8 mouse cellular contexts compared by ENCODE assay signal in the genomic region with DNA sequence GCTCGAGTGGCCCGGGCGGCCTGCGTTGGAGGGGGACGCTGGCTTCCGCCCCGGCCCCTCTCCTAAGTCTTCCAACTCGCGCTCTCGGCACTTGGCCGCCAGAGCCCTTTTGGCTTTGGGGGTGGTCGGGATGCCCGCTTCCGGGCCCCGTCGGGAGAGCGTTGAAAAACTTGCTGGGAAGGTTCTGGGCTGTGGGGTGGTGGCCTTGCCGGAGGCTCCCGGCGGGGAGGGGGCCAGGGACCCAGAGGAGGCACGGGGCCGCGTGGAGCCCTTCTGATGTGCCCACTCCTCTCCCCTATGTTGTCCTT. TPM values are rescaled to one million over a fixed set of nuclear protein-coding genes. Genes with fewer than 3 reads are reported as not detected.
DNase-seq lines count a peak whose midpoint lies in the region; ATAC-seq and TF ChIP-seq lines count a peak whose summit lies in the region.

No protein-coding gene starts in this region.

- H3K4me3 ChIP-seq in gastrocnemius, adult 2 months, result peak overlapping the region; percentile 77
- peak overlapping the region; percentile 97 for H3K4me3 ChIP-seq in testis, adult 2 months (ENCODE audit: control insufficient read depth, low read depth, low read length)
- peak overlapping the region; percentile 71 for H3K4me3 ChIP-seq in heart, embryonic 12.5 days
- H3K4me3 ChIP-seq in limb, embryonic 15.5 days, result peak overlapping the region; percentile 89
- peak overlapping the region; percentile 91 for H3K4me3 ChIP-seq in stomach, embryonic 16.5 days (replicated peaks; ENCODE audit: low read length)

- DNase-seq in gastrocnemius, adult 2 months, result peak; percentile 46
- no peak for DNase-seq in gastrocnemius, adult 18-20 months (ENCODE audit: low spot score)
- no peak for DNase-seq in testis, postnatal 14 days (ENCODE audit: low spot score)
- no peak for DNase-seq in frontal cortex, postnatal 36 days (ENCODE audit: low spot score in 2 of 2)

- intact Hi-C loops in gastrocnemius, adult 2 months (cut with DNase I), result loop anchor here (5.0 kb wide), 3 partner anchors 64 to 324 kb away; no protein-coding TSS in a partner anchor

- TF ChIP-seq POLR2A in testis, adult 2 months (IDR thresholded peaks at IDR 0.05; ENCODE audit: control insufficient read depth, low read depth, low read length), result no peak

- H3K36me3 ChIP-seq in testis, adult 2 months (ENCODE audit: control insufficient read depth, insufficient read depth, low read length), result no peaks in the 10 kb centered on the region
- H3K36me3 ChIP-seq in heart, embryonic 12.5 days, result 0 out of 2 replicates have a peak, but pooled peaks cover 3% of the 10 kb centered on the region
- peaks cover 8% of the 10 kb centered on the region; the same call in 1 of the 2 replicates for H3K36me3 ChIP-seq in limb, embryonic 15.5 days
- 0 out of 2 replicates have a peak, but pooled peaks cover 3% of the 10 kb centered on the region for H3K36me3 ChIP-seq in stomach, embryonic 16.5 days (ENCODE audit: control insufficient read depth, insufficient read depth, low read length)

- peaks cover 29% of the 10 kb centered on the region for H3K4me1 ChIP-seq in testis, adult 2 months (ENCODE audit: control insufficient read depth, insufficient read depth, low read length)
- peaks cover 71% of the 10 kb centered on the region for H3K4me1 ChIP-seq in heart, embryonic 12.5 days (replicated peaks)
- H3K4me1 ChIP-seq in limb, embryonic 15.5 days, result peaks cover 60% of the 10 kb centered on the region
- H3K4me1 ChIP-seq in stomach, embryonic 16.5 days (ENCODE audit: control insufficient read depth, insufficient read depth, low read length), result peaks cover 59% of the 10 kb centered on the region

- WGBS in heart, embryonic 12.5 days, result 0% methylated on average over 23 of the region's 23 CpGs
- under 1% methylated on average over 23 of the region's 23 CpGs for WGBS in limb, embryonic 15.5 days
- WGBS in stomach, embryonic 16.5 days, result 2% methylated on average over 23 of the region's 23 CpGs

- H3K9me3 ChIP-seq in heart, embryonic 12.5 days (replicated peaks), result no peaks in the 10 kb centered on the region
- H3K9me3 ChIP-seq in limb, embryonic 15.5 days, result no peaks in the 10 kb centered on the region
- no peaks in the 10 kb centered on the region for H3K9me3 ChIP-seq in stomach, embryonic 16.5 days (replicated peaks; ENCODE audit: control insufficient read depth, low read length)

- H3K27ac ChIP-seq in gastrocnemius, adult 2 months, result peak overlapping the region; percentile 92
- H3K27ac ChIP-seq in testis, adult 2 months (ENCODE audit: control insufficient read depth, insufficient read depth, low read depth, low read length), result no peak overlapping the region
- peak overlapping the region; percentile 76; the same call in 1 of the 2 replicates for H3K27ac ChIP-seq in heart, embryonic 12.5 days (ENCODE audit: poor library complexity, severe bottlenecking)
- peak overlapping the region; percentile 96 for H3K27ac ChIP-seq in limb, embryonic 15.5 days
- peak overlapping the region; percentile 97 for H3K27ac ChIP-seq in stomach, embryonic 16.5 days (ENCODE audit: low read length)

- ATAC-seq in heart, embryonic 12.5 days (ENCODE audit: insufficient number of reproducible peaks, low FRiP score), result no peak
- no peak for ATAC-seq in limb, embryonic 15.5 days (ENCODE audit: insufficient number of reproducible peaks, low FRiP score, low TSS enrichment, low read depth)
- ATAC-seq in stomach, embryonic 16.5 days (ENCODE audit: insufficient read depth, low FRiP score), result no peak

- H3K27me3 ChIP-seq in testis, adult 2 months (ENCODE audit: control insufficient read depth, insufficient read depth, low read length), result peaks cover 14% of the 10 kb centered on the region
- peaks cover 27% of the 10 kb centered on the region for H3K27me3 ChIP-seq in heart, embryonic 12.5 days (replicated peaks)
- no peaks in the 10 kb centered on the region for H3K27me3 ChIP-seq in limb, embryonic 15.5 days
- H3K27me3 ChIP-seq in stomach, embryonic 16.5 days (ENCODE audit: control insufficient read depth, insufficient read depth, low read length), result no peaks in the 10 kb centered on the region

- peak overlapping the region; percentile 97 for H3K4me2 ChIP-seq in heart, embryonic 12.5 days
- H3K4me2 ChIP-seq in limb, embryonic 15.5 days, result peak overlapping the region; percentile 65
- H3K4me2 ChIP-seq in stomach, embryonic 16.5 days (ENCODE audit: low read depth, low read length), result peak overlapping the region; percentile 89

- TF ChIP-seq CTCF in gastrocnemius, adult 2 months (IDR thresholded peaks at IDR 0.05), result no peak
- TF ChIP-seq CTCF in testis, adult 2 months (IDR thresholded peaks at IDR 0.05; ENCODE audit: control insufficient read depth, insufficient read depth, insufficient replicate concordance, low read depth, low read length), result no peak

- peak overlapping the region; percentile 86 for H3K9ac ChIP-seq in heart, embryonic 12.5 days
- peak overlapping the region; percentile 98 for H3K9ac ChIP-seq in limb, embryonic 15.5 days
- H3K9ac ChIP-seq in stomach, embryonic 16.5 days (ENCODE audit: low read length), result peak overlapping the region; percentile 97

RNA-seq across cellular contexts. Expression of gene Tle3, which starts 1.4 kb away (rescaled TPM):
- 10 to 100 TPM in 1 of 2 experiments, 1 to 10 TPM in 1; 4.7 to 12.9 TPM for total RNA-seq in gastrocnemius, adult 2 months (2021)
- 1 to 10 TPM; 7.1 TPM for total RNA-seq in gastrocnemius, adult 18-20 months (2021)
- polyA plus RNA-seq in testis, adult 2 months (2012; rRNA removed), result 153 and 176 TPM in 2 replicates
- polyA plus RNA-seq in heart, embryonic 12.5 days (2016; fragmentation: Nextera tagmentation; extraction: Ambion mirVana), result 12.7 and 12.8 TPM in 2 replicates
- polyA plus RNA-seq in limb, embryonic 15.5 days (2015; fragmentation: Nextera tagmentation; extraction: Ambion mirVana), result 38.0 and 42.9 TPM in 2 replicates
- polyA plus RNA-seq in stomach, embryonic 16.5 days (2015; fragmentation: Nextera tagmentation; extraction: Ambion mirVana), result 20.2 and 21.4 TPM in 2 replicates
